Mouse (Mus musculus) leukemia stem cell, adult 10-12 weeks (primary cell): ENCODE measurements around the gene Acta1. TPM values are rescaled to one million over a fixed set of nuclear protein-coding genes. Genes with fewer than 3 reads are reported as not detected.

Source experiments
- polyA plus RNA-seq: library from polyadenylated mRNA; stranded (reverse); fragments of >175 nt; gene quantifications from 2 replicates; pipeline ENCODE4 v1.2.3, GENCODE M21; 2012; ENCODE audit warnings: low replicate concordance

Gene Acta1
- not detected in 2 replicates for polyA plus RNA-seq

DNA sequence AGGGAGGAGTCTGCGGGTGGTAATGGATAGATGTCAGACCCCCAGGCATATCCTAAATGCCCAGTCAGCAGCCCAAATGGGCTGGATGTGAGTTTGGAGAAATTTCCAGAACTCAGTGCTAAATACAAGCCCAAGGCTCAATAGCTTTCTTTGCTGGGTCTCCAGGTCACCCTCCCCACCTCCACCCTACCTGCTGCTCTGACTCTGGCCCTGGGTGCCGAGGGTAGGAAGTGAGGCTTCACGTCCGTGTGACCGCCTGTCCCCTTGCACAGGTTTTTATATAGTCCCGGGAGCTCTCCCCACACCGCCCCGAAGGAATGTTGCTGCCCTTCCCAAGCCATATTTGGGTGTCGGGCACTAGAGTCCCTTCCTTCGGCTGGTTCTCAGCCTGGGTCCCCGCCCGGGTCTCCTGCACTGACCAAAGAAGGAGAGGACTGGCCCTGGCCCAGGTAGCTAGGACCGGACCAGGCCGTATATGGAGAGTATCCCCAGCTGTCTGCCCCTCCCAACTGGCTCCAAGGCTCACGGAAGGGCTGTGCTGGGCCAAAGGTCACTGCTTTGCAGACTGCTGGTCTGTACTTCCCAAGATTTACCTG is at the start of gene Acta1:
TSS of gene Acta1 (minus strand) at position 250 of the 596 bp plus-strand sequence.

DNA sequence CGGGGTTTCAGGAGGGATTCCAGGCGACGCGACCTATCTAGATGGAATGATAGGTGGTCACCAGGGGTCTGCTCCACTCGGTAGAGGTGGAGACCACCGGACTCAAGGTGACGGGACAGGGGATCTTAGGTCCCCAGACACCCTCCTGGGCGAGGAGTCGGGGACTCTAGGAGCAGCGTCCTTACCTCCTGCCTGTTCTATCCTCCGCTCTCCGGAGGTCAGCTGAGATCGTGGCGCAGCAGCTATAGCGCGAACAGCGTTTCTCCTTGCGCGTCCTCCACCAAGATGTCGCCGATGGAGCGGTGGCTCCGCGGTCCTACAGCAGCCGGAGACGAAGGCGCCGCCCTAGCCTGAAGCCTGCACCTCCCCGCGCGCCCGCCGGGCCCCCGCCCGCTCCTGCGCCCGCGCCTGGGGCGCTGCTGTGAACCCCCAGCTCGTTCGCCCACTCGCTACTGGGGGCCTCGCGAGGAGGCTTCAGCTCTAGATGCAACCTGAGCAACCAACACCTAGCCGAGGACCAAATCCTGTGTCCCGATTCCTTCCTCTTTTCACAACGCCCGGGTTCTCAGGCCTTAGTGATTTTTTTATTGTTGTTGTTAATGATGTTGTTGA is 34.8 kb downstream of the Acta1 start, which contains the start of gene Ccsap:
TSS of gene Ccsap (minus strand) at position 562 of the 612 bp plus-strand sequence.

Other genes starting within 250 kb of the Acta1 start
- not detected in 2 replicates for gene Rhou, start 240.8 kb downstream of the Acta1 start, polyA plus RNA-seq
- gene Rab4a, start 88.8 kb downstream of the Acta1 start, polyA plus RNA-seq = 5.9 and 10.0 TPM in 2 replicates
- gene Ccsap, start 34.5 kb downstream of the Acta1 start, polyA plus RNA-seq = 4.1 and 9.5 TPM in 2 replicates
- gene Nup133, start 54.5 kb upstream of the Acta1 start, polyA plus RNA-seq = 34.8 and 37.5 TPM in 2 replicates
- 27.6 and 55.3 TPM in 2 replicates for gene Abcb10, start 88.4 kb upstream of the Acta1 start, polyA plus RNA-seq
- gene Taf5l, start 126.6 kb upstream of the Acta1 start, polyA plus RNA-seq = 27.2 and 30.1 TPM in 2 replicates
- gene Urb2, start 126.8 kb upstream of the Acta1 start, polyA plus RNA-seq = 1.7 and 6.2 TPM in 2 replicates